Mouse (Mus musculus) bone marrow, adult 2 months (tissue): Measurements from ENCODE around the gene 1700013G24Rik.

Source experiments
- CTCF ChIP-seq: fragments of 200-500 bp; IDR thresholded peaks from 2 replicates; pipeline ENCODE4 v1.5.1; 2011; ENCODE audit warnings: low read length, control low read depth; ENCODE audit not compliant: control insufficient read depth, insufficient read depth
- POLR2A ChIP-seq: fragments of 200-500 bp; IDR thresholded peaks from 2 replicates; pipeline ENCODE4 v1.6.1; 2011; ENCODE audit warnings: low read depth, mild to moderate bottlenecking, control low read depth, low read length, borderline replicate concordance; ENCODE audit not compliant: control insufficient read depth

DNA sequence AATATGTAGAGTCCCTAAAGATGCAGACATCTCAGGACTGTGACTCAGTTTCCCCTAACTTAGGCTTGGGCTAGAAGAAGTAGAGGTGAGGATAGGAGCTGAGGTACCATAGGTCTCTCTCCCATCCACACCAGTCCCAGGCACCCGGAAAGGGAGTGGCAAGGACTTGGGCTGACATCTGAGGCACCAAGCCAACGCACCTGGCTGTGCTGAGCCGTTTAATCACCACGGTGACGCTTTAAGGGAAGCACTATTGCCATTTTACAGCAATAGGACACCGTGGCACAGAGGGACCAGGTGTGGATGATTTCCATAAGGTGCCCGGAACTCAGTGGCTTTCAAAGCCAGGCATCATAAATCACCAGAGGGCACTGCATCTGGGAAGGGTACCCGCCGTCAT, 5.2 kb downstream of the 1700013G24Rik start:
- TF ChIP-seq CTCF: no peak
- TF ChIP-seq POLR2A: no peak
